Mouse (Mus musculus): ENCODE results near the gene Morn4.
A peak's percentile ranks its signal among the peaks of the same experiment; 100 is the strongest.

Gene Morn4

DNA sequence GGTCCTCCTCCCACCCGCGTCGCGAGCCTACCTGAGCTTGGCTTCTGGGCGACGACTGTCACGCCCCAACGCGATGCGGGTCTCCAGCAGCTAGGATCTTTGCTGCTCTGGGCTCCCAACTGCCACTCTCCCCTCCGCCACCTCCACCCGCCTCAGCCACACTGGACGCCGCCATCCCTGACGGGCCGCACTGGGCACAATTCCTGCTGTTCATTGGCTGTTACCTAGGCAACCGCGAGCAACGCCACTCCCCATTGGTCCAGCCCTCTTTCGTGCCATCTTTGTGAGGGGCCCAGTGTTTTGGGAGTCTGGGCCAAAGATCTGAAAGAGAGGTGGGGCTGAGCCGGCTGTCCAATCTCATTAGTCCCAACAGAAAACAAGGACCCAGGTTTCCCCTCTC is at the start of gene Morn4:
TSS of gene Morn4 (minus strand) at position 192 of the 400 bp plus-strand sequence.
- DNase-seq = peak; percentile 97 to 98

DNA sequence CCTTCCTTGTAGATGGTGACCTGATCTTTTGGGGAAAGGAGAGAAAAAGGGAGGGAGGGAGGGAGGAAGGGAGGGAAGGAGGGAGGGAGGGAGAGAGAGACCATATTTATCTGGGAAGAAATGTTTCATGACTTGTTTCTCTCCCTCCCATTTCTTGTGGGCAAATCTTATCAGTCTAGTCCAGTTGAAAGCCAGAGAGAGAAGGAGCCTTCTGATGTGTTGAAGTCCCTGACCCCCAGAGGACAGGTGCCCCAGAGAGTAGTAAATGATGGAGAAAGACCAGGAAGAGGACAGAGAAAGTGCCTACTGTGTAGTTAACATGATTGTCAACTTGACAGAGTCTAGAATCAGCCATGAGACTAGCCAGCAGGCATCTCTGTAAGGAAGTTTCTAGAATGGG is 48.9 kb upstream of the Morn4 start:
- no peak for DNase-seq

DNA sequence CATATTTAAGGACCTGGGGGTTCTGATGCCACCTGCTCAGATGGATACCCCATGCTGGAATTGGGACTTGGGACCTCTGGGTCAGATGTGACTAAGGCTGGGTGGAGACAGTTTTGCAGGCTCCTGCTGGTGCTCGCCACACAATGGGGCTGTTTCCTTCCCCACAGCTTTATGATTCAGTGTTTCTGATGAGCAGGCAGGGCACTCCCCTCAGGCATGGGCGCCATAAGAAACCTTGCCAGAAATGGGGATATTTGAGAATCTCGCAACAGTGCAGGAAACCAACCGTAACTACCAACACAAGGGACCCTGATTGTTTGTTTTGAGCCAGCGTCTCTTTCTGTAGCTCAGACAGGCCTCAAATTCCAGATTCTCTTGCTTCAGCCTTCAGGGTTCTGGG is 44.9 kb upstream of the Morn4 start:
- no peak for DNase-seq

DNA sequence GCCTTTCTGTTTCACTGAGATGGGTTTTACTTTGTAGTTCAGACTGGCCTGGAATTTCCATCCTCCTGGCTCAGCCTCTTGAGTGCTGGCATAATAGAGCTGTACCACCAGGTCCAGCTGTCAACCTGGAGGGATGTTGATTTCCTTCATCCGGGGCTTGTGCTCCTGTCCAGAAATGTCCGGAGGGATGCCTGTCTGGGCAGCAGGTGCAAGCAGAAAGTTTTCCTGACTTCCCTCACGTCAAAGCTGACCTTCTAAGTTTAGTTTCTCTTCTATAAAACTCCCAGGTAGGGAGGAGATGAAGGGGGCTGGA is 44.1 kb upstream of the Morn4 start:
- DNase-seq = no peak

DNA sequence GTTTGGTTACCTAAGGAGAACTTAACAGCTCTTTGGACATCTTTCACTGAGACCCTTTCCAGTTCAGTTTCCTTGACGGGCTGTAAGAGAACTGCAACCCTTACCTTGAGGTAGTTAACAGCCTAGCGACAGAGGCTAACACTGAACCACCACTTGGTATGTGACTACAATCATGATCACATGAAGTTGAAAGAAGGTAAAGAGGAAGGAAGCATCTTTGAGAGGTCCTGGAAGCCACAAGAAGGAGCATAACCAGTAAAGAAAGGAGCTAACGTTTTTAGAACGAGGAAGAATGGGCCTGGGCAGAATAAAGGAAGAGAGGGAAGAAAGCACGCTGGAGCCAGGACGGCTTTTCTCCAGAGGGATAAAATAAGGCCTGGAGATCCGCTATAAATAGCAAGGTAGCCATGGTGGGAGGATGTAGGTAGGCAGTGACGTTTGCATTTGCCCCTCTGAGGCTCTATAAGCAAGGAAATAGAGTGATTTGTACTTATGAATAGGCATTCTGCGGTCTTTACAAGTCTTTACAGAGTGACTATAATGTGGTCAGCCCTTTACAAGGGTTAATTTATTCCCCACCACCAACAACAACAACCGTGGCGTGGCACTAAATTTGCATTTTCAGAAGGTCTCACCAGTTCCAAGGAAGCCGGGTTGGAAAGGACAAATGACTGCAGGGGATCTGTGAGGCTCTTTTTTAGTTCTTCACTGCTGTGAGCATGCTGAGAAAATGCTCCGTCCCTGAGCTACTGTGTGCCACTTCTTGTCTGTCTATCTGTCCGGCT is 43.5 kb upstream of the Morn4 start:
- DNase-seq = no peak

DNA sequence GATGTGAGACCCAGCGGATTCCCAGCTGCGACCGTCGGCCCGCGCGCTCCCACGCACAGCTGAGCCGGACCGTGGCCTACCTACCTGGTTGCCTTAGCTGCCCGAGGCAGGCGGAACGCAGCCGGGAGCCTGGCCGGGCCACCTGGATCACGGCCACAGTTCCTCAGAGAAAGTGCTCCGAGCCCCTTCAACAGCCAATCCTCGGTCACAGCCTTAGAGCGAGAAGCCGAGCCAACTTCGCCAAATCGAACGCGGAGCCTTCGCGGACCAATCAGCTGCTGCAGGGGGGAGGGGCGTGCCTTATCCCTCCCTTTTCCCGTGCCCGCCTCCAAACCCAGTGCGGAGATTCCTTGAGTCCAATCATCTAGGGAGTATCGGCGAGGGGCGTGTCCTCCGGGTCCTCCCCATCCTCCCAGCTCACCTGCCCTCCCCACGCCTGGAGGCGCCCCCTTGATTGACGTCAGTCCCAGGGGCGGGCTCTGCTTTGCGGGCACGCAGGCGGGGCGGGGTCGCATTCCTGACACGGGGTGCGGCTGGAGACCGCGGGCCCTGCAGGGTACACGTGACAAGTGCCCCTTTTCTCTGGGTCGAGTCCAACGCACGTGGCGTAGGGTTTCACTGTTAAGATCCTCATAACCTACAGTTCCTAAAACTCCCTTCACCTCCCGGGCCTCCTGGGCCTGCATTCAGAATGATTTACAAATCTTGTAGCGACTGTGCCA is 42.8 kb upstream of the Morn4 start, which contains the start of gene Avpi1:
TSS of gene Avpi1 (minus strand) at position 273 of the 722 bp plus-strand sequence.
- peak; percentile 99 for DNase-seq

DNA sequence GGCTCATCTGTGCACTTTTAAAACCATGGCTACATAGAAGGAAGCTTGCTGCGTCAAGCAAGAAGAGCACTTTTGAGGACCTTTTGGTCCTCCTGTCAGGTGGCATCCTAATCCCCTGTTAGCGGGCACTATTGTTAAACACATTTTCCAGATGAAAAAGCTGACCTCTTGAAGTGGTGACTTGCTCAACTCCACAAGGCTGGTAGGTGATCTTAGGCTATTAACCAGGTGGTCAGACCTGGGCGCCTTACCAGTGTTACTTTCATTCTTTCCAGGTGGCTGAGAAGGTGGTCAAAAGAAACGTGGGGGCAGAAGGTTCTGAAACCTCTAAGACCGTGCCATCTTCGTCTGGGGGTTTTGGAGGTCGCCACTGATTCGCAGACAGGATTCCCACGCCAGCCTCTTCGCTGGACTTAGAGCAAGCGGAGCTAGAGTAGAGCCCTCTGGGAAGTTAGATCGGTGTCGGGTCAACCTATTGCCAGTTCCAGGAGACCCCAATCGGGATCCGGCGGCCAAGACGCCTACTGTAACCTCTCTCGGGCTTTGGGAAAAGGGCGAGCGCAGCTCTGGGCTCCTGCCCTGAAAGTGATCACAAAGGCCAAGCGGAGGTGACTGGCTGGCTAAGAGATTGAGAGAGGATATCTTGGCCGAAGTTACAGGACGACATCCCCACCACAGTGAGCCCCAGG is 42.0 kb upstream of the Morn4 start:
- no peak for DNase-seq

DNA sequence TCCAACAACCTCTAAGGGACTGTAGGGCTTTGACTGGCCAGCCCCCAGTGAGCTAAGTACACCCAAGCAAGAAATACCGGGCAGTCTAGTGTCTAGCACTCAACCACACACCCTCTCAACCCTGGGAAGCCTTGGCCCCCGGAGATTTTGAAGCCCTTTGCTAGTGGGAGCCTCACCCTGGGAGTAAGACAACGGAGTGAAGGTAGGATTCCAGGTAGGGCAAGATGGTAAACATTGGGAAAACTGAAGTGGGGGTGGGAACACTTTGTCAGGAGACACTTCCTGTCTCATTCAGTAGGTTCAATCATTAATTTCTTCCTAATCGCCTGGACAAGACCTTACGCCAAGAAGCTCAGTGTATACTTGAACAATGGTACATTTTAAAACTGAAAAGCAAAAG is 40.9 kb upstream of the Morn4 start:
- no peak for DNase-seq

DNA sequence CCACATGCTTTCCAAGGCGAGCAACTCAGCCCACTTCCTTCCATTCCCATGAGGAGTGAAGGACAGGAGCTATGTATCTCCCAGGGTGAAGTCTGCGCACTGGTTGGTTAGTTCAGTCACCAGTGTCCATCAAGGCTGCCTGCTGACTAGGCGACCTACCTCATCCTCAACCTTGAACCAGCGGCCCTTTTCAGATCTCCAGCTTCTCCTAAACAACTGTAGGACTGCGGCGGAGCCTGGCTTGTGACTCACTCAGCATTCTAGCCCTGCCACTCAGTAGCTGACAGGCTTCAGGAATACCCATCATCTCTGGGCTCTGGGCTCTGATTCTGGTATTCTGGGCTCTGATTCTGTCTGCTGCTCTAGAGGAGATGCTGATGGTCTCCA is 40.1 kb upstream of the Morn4 start:
- no peak for DNase-seq

DNA sequence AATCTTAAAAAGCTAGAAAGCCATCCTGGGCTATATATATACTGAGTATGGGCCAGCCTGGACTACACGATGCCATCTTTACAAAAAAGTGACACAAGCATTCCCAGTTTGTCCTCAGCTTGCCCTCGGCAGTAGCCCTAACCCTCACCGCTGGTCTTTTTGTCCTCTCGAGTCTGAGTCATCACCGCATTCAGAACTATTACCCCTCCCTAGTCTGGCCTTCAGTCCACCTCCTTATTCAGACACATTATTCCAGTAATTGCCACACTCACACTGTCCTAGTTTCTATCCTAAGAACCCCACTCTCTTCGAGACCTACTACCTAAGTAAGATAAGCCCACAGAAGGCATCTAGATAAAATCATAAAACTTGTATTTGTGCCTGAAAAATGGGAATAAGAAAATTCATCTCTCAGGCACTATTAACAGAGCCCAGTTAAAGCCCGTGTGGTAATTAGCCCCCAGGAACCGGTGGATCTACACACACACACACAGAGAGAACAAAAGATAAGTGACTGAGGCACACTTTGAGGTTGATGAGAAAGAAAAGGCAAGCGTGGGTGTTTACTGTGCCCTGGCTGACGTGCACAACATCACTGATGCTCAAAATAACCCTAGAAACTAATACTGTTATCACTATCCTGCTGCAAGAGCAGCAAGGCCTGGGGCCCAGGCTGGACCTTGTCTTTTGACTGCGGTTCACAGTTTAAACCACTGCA is 39.5 kb upstream of the Morn4 start:
- no peak for DNase-seq

DNA sequence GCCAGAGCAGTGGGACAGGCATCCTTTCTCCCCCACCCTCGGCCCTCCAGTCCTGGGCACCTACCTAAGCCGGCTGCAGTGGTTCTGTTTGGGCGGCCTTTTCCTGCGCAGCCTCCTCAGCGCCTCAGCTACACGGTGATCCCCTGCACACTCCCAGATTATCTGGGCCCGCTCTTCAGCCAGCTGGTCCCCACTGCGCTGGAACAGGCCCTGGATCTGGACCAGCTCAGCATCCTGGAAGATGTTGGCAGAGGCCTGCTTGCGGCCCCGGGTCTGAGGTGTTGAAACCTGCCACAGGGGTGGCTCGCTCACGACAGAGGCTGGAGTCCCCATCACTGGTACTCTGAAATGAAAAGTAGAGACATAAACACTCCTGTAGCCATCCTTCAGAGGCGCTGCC is 38.5 kb upstream of the Morn4 start:
- DNase-seq = peak; percentile 75 to 81

DNA sequence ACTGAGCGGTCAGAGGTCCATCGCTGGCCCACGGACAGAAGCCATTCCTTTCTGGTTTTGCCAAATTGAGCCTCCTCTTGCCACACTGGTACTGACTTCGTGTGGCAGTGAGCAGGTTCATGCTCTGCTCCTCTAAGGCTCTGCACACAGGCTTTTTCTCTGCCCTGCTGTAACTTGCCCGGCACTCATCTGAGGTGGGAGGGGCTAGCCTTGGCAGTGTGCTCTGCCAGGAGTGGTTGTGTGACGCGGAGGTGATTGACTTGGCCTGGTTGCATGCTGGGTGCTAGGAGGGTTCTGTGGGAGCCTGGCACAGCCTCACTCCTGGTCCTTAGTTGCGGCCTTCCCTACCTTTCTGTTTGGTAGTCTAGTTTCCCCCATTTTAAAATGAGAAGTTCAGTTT is 34.3 kb upstream of the Morn4 start:
- DNase-seq = no peak

DNA sequence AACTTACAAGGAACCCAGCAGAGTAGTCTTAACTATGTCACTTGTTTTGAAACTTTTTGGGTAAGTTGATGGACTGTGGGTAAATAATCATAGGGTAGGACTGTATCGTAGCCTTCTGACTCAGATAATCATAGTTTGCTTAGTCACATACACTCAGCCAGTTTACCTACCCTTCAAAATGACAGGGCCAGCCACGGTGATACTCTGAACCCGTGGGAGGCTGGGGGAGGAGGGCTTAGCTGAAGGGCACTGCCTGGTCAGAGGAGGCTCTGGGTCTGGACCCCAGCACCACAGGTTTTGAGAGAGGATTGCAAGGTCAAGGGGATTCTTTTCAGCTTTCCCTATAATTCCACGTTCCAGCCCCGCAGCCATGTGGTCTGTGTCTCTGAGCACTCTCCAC is 32.4 kb upstream of the Morn4 start:
- DNase-seq = no peak

DNA sequence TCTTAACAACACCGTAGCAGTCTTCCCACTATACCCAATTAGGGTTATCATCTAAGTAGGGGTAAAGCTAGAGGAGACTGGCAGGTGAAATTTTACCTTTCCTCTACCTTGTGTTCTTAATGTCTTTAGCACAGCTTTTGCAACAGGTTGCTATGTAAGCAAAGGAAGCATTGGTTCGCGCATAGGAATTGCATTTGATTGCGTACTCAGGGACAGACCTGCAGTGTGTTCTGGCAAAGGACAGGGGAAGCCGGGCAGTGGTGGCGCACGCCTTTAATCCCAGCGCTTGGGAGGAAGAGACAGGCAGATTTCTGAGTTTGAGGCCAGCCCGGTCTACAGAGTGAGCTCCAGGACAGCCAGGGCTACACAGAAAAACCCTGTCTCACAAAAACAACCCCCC is 32.0 kb upstream of the Morn4 start:
- no peak for DNase-seq

DNA sequence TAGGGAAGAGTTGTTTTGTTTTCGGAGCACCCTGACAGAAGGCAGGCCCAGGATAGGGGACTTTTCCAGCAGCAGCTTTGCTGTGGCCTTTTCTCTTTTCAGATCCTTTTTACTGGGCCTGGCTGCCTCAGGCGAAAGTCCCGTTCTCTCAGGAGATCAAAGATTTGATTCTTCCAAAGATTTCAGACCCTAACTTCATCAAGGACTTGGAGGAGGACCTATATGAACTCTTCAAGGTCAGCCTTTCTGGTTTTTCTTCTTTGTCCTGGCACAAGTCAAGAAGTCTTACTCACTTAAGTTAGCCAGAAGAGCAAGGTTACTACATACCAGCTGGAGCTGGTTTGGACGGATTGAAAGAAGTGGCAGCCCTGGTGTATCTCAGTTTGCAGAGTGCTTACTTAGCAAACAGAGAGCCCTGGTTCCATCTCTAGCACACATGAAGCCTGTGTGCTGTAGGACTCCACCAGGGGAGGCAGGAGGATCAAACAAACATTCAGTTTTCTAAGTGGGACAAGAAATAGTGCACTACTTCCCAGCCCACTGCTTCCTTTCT is 29.7 kb upstream of the Morn4 start:
- no peak for DNase-seq

DNA sequence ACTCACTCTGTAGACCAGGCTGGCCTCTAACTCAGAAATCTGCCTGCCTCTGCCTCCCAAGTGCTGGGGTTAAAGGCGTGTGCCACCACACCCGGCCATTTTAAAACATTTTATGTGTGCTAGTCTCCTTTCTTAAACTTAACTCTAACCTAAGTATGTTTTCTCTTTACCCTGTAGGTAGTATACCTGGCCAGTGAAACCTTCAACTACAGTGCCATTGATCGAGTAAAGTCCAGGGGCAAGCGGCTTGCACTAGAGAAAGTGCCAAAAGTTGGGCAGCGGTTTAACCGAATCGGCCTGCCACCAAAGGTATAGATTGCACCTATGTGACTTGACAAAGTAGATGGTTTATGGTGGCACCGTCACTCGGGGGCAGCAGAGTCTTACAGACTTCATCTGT is 18.5 kb upstream of the Morn4 start:
- DNase-seq = no peak

DNA sequence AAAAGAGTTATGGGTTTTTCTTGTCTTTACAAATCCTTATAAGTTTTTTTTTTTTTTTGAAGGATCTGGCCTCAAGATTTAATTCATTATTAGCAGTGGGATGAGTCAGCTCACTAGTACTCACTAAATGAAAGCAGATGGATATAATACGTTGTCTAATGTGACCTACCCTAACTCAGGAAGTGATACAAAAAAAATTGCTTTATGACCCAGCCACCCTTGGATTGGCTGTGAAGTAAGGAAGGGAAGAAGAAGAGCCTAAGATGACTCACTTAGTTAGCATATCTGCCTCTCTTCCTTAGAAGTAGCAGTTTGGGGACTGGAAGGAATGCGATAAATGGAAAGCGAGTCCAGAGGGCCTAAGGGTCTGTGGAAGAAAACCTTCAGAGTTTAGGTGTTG is 13.2 kb upstream of the Morn4 start:
- DNase-seq = no peak

DNA sequence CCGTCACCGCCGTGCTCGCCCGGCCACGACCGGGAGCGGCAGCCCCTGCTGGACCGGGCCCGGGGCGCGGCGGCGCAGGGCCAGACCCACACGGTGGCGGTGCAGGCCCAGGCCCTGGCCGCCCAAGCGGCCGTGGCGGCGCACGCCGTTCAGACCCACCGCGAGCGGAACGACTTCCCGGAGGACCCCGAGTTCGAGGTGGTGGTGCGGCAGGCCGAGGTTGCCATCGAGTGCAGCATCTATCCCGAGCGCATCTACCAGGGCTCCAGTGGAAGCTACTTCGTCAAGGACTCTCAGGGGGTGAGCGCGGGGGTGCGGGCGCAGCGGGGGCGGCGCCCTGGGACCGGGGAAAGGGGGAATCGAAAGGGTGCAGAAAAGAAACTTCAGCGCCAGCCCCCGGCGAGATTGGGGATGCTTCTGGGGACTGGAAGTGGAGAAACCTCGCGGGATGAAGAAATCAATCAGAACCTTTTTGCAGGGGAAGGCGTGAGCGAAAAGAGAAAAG is 4.5 kb upstream of the Morn4 start:
- no peak for DNase-seq

DNA sequence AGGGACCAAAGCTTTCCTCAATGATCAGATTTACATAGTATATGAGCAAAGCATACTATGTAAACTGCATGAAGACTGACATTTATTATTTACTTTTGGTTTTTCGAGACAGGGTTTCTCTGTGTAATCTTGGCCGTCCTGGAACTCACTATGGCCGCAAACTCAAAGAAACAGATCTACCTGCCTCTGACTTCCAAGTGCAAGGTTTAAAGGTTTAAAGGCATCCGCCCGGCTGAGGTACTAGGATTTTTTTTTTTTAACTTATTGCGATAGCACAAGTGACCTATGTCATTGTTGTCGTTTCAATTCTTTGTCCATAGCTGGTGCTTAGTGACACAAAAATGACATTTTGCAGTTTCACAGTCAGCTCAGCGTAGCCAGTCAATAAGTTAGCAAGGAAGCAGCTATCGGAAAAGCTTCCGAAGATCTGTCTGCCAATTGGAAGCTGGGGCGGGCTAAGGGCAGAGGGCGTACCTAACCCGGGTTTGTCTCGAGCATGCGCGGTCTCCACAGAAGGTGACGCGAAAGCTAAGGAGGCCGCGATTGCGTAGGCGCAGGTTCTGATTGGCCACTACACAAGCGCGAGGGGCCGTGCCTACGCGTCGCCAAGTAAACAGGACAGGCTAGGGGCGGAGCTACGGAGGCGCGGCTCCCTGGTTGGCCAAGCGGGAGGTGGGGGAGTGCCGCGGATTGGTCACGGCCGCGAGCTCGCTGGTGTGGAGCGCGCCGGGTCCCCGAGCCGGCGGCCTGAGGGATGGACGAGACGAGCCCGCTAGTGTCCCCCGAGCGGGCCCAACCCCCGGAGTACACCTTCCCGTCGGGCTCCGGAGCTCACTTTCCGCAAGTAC is 3.8 kb upstream of the Morn4 start, which contains the start of gene Pi4k2a:
TSS of gene Pi4k2a (plus strand) at position 723 of the 848 bp plus-strand sequence.
- peak; percentile 97 to 99 for DNase-seq

DNA sequence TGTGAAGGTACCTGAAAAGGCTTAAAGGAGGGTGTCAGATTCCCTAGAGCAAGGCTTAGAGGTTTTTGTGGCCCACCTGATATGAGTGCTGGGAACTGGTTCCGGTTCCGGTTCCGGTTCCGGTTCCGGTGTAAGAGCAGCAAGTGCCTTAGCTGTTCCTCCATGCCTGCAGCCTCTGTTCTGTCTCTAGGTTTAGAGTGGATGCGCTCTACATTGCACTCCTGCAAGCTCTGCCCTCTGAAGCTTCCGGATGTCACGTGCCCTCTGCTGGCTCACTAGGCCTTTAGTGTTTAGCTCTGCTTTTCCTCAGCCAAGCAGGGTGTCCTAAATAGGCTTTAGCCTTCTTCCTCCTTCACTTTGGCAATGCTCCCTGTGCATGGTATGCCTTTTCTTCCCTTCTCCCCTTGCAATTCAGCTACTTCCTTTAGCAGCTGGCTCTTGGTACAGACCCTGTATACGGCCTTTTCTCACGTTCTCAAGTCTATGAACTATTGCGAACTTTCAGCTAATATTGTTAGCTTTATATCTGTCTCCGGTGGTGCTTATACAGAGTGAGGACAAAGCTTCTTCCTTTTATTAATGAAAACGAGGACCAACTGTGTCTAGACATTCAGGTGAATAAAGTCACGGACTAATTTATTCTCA is 3.1 kb upstream of the Morn4 start:
- peak; percentile 64 to 69 for DNase-seq

DNA sequence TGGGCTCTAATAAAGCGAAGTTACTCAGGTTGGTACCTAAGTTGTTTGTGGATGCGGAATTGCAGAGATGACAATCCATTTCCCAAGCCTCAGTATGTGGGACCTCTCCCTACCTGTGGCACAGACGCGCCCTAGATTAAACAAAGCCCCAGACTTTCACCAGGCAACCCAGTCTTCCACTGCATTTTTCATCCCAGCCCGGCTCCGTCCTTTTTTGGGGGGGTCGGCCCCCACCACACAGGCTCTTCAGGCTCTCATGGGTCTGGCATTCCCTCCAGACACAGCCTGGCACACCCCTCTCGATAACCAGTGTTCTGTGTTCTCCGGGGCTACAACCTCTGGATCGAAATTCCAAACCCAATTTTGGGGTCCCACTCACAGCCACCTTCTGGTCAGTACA is 467 bp downstream of the Morn4 start:
- no peak for DNase-seq

All from cerebellum, postnatal 10 days (tissue).